Mouse (Mus musculus) CH12.LX (cell line): ENCODE measurements around the gene Mettl16. TPM values are rescaled to one million over a fixed set of nuclear protein-coding genes. Genes with fewer than 3 reads are reported as not detected.

Source experiments
- DNase-seq: peaks from one replicate; pipeline ENCODE4 v3.0.0-alpha.2; 2013; ENCODE audit errors: extremely low read depth
- H3K27ac ChIP-seq: 2 replicates; pipeline ENCODE4 v1.5.1; 2012; ENCODE audit warnings: low read depth, mild to moderate bottlenecking, control low read depth, moderate library complexity; ENCODE audit not compliant: insufficient read depth
- H3K27me3 ChIP-seq: replicated peaks from 2 replicates; pipeline ENCODE3; 2012; ENCODE audit warnings: inconsistent platforms
- H3K36me3 ChIP-seq, 2 experiments: replicated peaks in 1 of 2; 2 replicates each; pipeline versions ENCODE3 to v1.6.1; 2012; ENCODE audit warnings: inconsistent platforms in 1 of 2, low read length in 1 of 2, mild to moderate bottlenecking in 1 of 2, mixed read lengths in 1 of 2, moderate library complexity in 1 of 2; ENCODE audit not compliant: control insufficient read depth in 1 of 2, insufficient read depth in 1 of 2
- H3K4me1 ChIP-seq, 2 experiments: 2 replicates each; pipeline ENCODE4 v1.6.1; 2012; ENCODE audit warnings: inconsistent platforms in 1 of 2, moderate library complexity in 1 of 2; ENCODE audit not compliant: insufficient read depth in 2 of 2, control insufficient read depth in 1 of 2
- H3K4me2 ChIP-seq: 2 replicates; pipeline ENCODE4 v1.6.1; 2012; ENCODE audit warnings: low read depth, mild to moderate bottlenecking, control low read depth; ENCODE audit not compliant: poor library complexity, insufficient read depth, severe bottlenecking
- H3K4me3 ChIP-seq, 3 experiments: fragments of 150-350 bp in 1 of 3; sonication (generic) in 1 of 3; replicated peaks in 1 of 3; 2 replicates each; pipeline versions ENCODE3 to v1.5.1; 2011 to 2012; ENCODE audit warnings: low read depth in 2 of 3, low read length in 2 of 3, mild to moderate bottlenecking in 2 of 3, moderate library complexity in 2 of 3, control low read depth in 1 of 3, improper control_type of control experiment in 1 of 3, inconsistent platforms in 1 of 3, mixed read lengths in 1 of 3; ENCODE audit not compliant: poor library complexity in 1 of 3
- H3K79me2 ChIP-seq: replicated peaks from 2 replicates; pipeline ENCODE4 v1.6.1; 2012; ENCODE audit warnings: mild to moderate bottlenecking, moderate library complexity; ENCODE audit not compliant: control insufficient read depth, poor library complexity, insufficient read depth, severe bottlenecking; ENCODE audit errors: extremely low read depth
- H3K9ac ChIP-seq: 2 replicates; pipeline ENCODE4 v1.6.1; 2012; ENCODE audit warnings: low read depth, mild to moderate bottlenecking, control low read depth, moderate library complexity; ENCODE audit not compliant: insufficient read depth
- H3K9me3 ChIP-seq: replicated peaks from 2 replicates; pipeline ENCODE3; 2012; ENCODE audit warnings: low read length, inconsistent platforms, mixed read lengths
- BHLHE40 ChIP-seq: IDR thresholded peaks from 2 replicates; pipeline ENCODE4 v1.6.1; 2011; ENCODE audit warnings: mild to moderate bottlenecking, low read depth, low read length, improper control_type of control experiment
- CHD1 ChIP-seq: IDR thresholded peaks from 2 replicates; pipeline ENCODE4 v1.6.1; 2012; ENCODE audit warnings: low read depth, low read length, improper control_type of control experiment, inconsistent platforms
- CHD2 ChIP-seq: IDR thresholded peaks from 2 replicates; pipeline ENCODE4 v1.6.1; 2011; ENCODE audit warnings: low read length, improper control_type of control experiment
- CTCF ChIP-seq, 2 experiments: IDR thresholded peaks in 1 of 2; conservative IDR thresholded peaks in 1 of 2; 2 replicates each; pipeline ENCODE4 v1.5.1; 2011 to 2012; ENCODE audit warnings: low read depth in 2 of 2, low read length in 2 of 2, improper control_type of control experiment in 1 of 2, inconsistent platforms in 1 of 2, mild to moderate bottlenecking in 1 of 2, moderate library complexity in 1 of 2
- ELF1 ChIP-seq: IDR thresholded peaks from 2 replicates; pipeline ENCODE4 v1.6.1; 2014; ENCODE audit warnings: low read depth, mild to moderate bottlenecking, inconsistent platforms, low read length, improper control_type of control experiment
- EP300 ChIP-seq: IDR thresholded peaks from 2 replicates; pipeline ENCODE4 v1.6.1; 2011; ENCODE audit warnings: low read length, improper control_type of control experiment
- ETS1 ChIP-seq: conservative IDR thresholded peaks from 2 replicates; pipeline ENCODE4 v1.6.1; 2012; ENCODE audit warnings: low read depth, mild to moderate bottlenecking, inconsistent platforms, low read length, improper control_type of control experiment, moderate library complexity
- GABPA ChIP-seq: IDR thresholded peaks from 2 replicates; pipeline ENCODE4 v1.6.1; 2012; ENCODE audit warnings: low read depth, low read length, improper control_type of control experiment, inconsistent platforms; ENCODE audit not compliant: insufficient replicate concordance
- HCFC1 ChIP-seq: IDR thresholded peaks from 2 replicates; pipeline ENCODE4 v1.6.1; 2012; ENCODE audit warnings: low read depth, mild to moderate bottlenecking, inconsistent platforms, low read length, improper control_type of control experiment
- IRF4 ChIP-seq: IDR thresholded peaks from 2 replicates; pipeline ENCODE4 v1.6.1; 2014; ENCODE audit warnings: low read depth, mild to moderate bottlenecking, inconsistent platforms, low read length, improper control_type of control experiment
- JUN ChIP-seq: IDR thresholded peaks from 2 replicates; pipeline ENCODE4 v1.6.1; 2011; ENCODE audit warnings: low read depth, mild to moderate bottlenecking, low read length, improper control_type of control experiment, moderate library complexity; ENCODE audit not compliant: insufficient read depth
- KAT2A ChIP-seq: IDR thresholded peaks from 2 replicates; pipeline ENCODE4 v1.6.1; 2012; ENCODE audit warnings: low read length, improper control_type of control experiment, inconsistent platforms; ENCODE audit not compliant: insufficient replicate concordance
- MAFK ChIP-seq: IDR thresholded peaks from 2 replicates; pipeline ENCODE4 v1.6.1; 2011; ENCODE audit warnings: low read length, improper control_type of control experiment; ENCODE audit not compliant: insufficient replicate concordance
- MAX ChIP-seq: IDR thresholded peaks from 2 replicates; pipeline ENCODE4 v1.6.1; 2011; ENCODE audit warnings: low read length, improper control_type of control experiment
- MAZ ChIP-seq: IDR thresholded peaks from 2 replicates; pipeline ENCODE4 v1.6.1; 2012; ENCODE audit warnings: low read depth, mild to moderate bottlenecking, inconsistent platforms, low read length, improper control_type of control experiment, moderate library complexity
- MEF2A ChIP-seq: IDR thresholded peaks from 2 replicates; pipeline ENCODE4 v1.6.1; 2014; ENCODE audit warnings: low read depth, mild to moderate bottlenecking, inconsistent platforms, low read length, improper control_type of control experiment, borderline replicate concordance
- MYC ChIP-seq: IDR thresholded peaks from 2 replicates; pipeline ENCODE4 v1.6.1; 2011; ENCODE audit warnings: low read depth, mild to moderate bottlenecking, improper control_type of control experiment, low read length
- NELFE ChIP-seq: IDR thresholded peaks from 2 replicates; pipeline ENCODE4 v1.6.1; 2011; ENCODE audit warnings: low read depth, low read length, improper control_type of control experiment
- NRF1 ChIP-seq: IDR thresholded peaks from 2 replicates; pipeline ENCODE4 v1.6.1; 2014; ENCODE audit warnings: low read depth, mild to moderate bottlenecking, inconsistent platforms, low read length, improper control_type of control experiment, moderate library complexity
- PAX5 ChIP-seq: IDR thresholded peaks from 2 replicates; pipeline ENCODE4 v1.6.1; 2012; ENCODE audit warnings: low read length, inconsistent platforms, mixed read lengths
- POLR2A ChIP-seq: IDR thresholded peaks from 2 replicates; pipeline ENCODE4 v1.6.1; 2011; ENCODE audit warnings: low read depth, mild to moderate bottlenecking, improper control_type of control experiment, low read length
- POLR2AphosphoS2 ChIP-seq: IDR thresholded peaks from 2 replicates; pipeline ENCODE4 v1.6.1; 2011; ENCODE audit warnings: low read depth, low read length, improper control_type of control experiment
- RAD21 ChIP-seq: IDR thresholded peaks from 2 replicates; pipeline ENCODE4 v1.6.1; 2011; ENCODE audit warnings: low read depth, mild to moderate bottlenecking, low read length, improper control_type of control experiment, moderate library complexity
- RCOR1 ChIP-seq: conservative IDR thresholded peaks from 2 replicates; pipeline ENCODE4 v1.6.1; 2012; ENCODE audit warnings: low read depth, mild to moderate bottlenecking, inconsistent platforms, low read length, improper control_type of control experiment
- SIN3A ChIP-seq: IDR thresholded peaks from 2 replicates; pipeline ENCODE4 v1.6.1; 2012; ENCODE audit warnings: low read length, improper control_type of control experiment, inconsistent platforms
- SMC3 ChIP-seq: IDR thresholded peaks from 2 replicates; pipeline ENCODE4 v1.6.1; 2011; ENCODE audit warnings: low read depth, low read length, improper control_type of control experiment
- TBP ChIP-seq: conservative IDR thresholded peaks from 2 replicates; pipeline ENCODE4 v1.6.1; 2011; ENCODE audit warnings: low read depth, low read length, improper control_type of control experiment
- TCF12 ChIP-seq: IDR thresholded peaks from 2 replicates; pipeline ENCODE4 v1.6.1; 2014; ENCODE audit warnings: low read depth, mild to moderate bottlenecking, inconsistent platforms, low read length, improper control_type of control experiment
- UBTF ChIP-seq: IDR thresholded peaks from 2 replicates; pipeline ENCODE4 v1.6.1; 2012; ENCODE audit warnings: low read depth, mild to moderate bottlenecking, inconsistent platforms, low read length, improper control_type of control experiment, moderate library complexity
- USF1 ChIP-seq: IDR thresholded peaks from 2 replicates; pipeline ENCODE4 v1.6.1; 2014; ENCODE audit warnings: low read depth, mild to moderate bottlenecking, inconsistent platforms, low read length, improper control_type of control experiment
- USF2 ChIP-seq: conservative IDR thresholded peaks from 2 replicates; pipeline ENCODE4 v1.6.1; 2011; ENCODE audit warnings: low read depth, low read length, improper control_type of control experiment
- ZC3H11A ChIP-seq: IDR thresholded peaks from 2 replicates; pipeline ENCODE4 v1.6.1; 2012; ENCODE audit warnings: low read depth, mild to moderate bottlenecking, inconsistent platforms, low read length, improper control_type of control experiment
- ZKSCAN1 ChIP-seq: IDR thresholded peaks from 2 replicates; pipeline ENCODE4 v1.6.1; 2012; ENCODE audit warnings: low read depth, inconsistent platforms, low read length, improper control_type of control experiment, borderline replicate concordance
- ZMIZ1 ChIP-seq: IDR thresholded peaks from 2 replicates; pipeline ENCODE4 v1.6.1; 2012; ENCODE audit warnings: low read depth, mild to moderate bottlenecking, inconsistent platforms, low read length, improper control_type of control experiment
- ZNF384 ChIP-seq: IDR thresholded peaks from 2 replicates; pipeline ENCODE4 v1.6.1; 2012; ENCODE audit warnings: low read depth, low read length, improper control_type of control experiment, inconsistent platforms
- dilution Hi-C: fragments of 300-500 bp; cut with MboI; formaldehyde crosslinking; loops from 2 replicates; pipeline ENCODE4 v1.14.3; 2020; ENCODE audit warnings: low sequenced_read_pairs; ENCODE audit not compliant: extremely low pct_unique_long_range_greater_than_20kb, extremely low pct_ligation_motif_present
- in situ Hi-C: fragments of 300-500 bp; cut with MboI; formaldehyde crosslinking; loops from 3 replicates; pipeline ENCODE4 v1.14.3; 2019; ENCODE audit warnings: low sequenced_read_pairs, low pct_ligation_motif_present, low pct_unique_long_range_greater_than_20kb, mixed read lengths
- polyA plus RNA-seq: library from polyadenylated mRNA; unstranded; fragments of >175 nt; gene quantifications from 2 replicates; pipeline ENCODE4 v1.2.1, GENCODE M21; 2012; ENCODE audit warnings: low read depth; ENCODE audit not compliant: insufficient read length
- total RNA-seq, 2 experiments: library from RNA; depleted of rRNA; stranded (reverse); fragments of 300-350 nt in 1 of 2; fragments of >200 nt in 1 of 2; gene quantifications; 2 replicates each; pipeline ENCODE4 v1.2.3; 2012 to 2014

Mettl16 gene
- total and polyA plus RNA-seq, 3 experiments, result 79.3 to 119 (median 80.0) TPM

DNA sequence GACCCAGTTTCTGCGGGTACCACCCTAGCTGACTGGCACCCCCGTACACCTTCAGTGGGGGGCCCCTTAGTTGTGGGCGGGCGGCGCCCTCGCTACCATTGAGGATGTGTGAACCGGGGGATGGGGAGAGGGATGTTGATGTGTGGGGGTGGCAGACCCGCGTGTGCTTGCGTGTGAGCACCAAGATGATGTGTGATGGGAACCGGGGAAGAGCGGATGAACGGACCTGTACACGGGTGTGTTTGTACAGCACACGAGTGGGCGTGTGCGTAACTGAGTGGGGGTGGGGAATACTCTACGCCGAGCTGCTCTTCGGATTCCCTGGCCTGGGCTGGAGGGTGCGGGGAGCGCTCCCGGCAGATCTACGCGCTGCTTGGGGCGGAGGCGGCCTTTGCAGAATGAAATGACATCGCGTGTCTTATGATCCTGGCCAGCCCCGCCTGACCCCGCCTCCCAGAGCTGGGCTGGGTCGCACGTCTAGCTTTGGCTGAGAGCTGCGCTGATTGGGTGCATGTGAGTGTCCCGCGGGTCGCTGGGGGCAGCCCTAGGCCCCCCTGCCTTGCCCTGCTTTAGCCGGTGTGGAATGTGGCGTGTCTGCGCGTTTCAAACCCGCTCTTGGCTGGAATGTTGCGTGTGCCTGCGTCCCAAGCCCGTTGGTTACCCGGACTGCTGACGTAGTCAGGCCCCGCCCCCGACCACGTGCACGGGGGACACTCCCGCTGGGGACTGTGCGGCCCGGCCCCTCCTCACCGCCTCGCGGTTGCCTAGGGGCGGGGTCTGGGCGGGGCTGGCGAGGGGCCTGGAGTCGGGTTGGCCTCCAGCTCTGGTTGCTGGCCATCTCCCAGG lies 61.2 kb downstream of the Mettl16 start (continued):
- TF ChIP-seq CHD2, result peak; percentile 84

DNA sequence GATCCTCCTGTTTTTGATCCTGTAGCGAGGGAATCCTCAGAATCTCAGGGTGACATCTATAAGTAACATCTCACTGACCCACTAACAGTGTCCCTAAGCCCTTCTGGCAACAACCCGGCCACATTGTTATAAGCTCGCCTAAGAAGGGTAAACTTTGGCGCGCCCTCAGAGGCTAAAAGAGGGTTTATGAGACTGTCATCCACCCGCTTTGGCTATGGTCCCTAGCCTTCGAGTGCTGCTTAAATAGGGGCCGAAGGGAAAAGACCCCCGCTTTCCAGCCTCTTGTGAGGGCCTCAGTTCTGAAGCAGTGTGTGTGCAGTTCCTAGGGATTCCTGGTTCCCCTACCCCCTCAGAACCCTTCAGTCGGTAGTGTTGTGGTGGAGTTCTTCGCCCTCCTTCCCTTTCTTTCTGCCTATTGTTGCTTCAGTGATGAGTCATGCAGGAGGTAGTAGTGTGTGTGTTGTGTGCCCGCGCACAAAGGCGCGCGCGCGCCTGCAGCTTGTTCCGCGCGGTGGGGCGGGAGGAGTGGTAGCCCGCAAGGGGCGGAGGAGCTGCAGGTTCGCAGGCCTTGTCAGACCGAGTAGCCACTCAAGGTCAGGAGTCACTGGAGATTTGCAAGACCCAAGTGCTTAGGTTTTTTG lies 62.0 kb downstream of the Mettl16 start:
- peak; percentile 79 for DNase-seq
- peak overlapping the region; percentile 54 for H3K9ac ChIP-seq
- H3K27ac ChIP-seq, result peak overlapping the region; percentile 61
- H3K36me3 ChIP-seq, result peaks cover 5 to 27% of the 10 kb centered on the region in 2 experiments
- peak overlapping the region; percentile 46 to 68 (median 55) for H3K4me3 ChIP-seq
- H3K4me1 ChIP-seq, result peaks cover 11 to 69% of the 10 kb centered on the region in 2 experiments
- H3K27me3 ChIP-seq, result no peaks in the 10 kb centered on the region
- in situ Hi-C loops (loop anchor here (25.0 kb wide), 1 partner anchor 445 kb away; no protein-coding TSS in a partner anchor), dilution Hi-C loops (no loop called here)
- peaks cover 7% of the 10 kb centered on the region for H3K79me2 ChIP-seq
- H3K4me2 ChIP-seq, result peak overlapping the region; percentile 87
- H3K9me3 ChIP-seq, result no peaks in the 10 kb centered on the region
- TF ChIP-seq IRF4 (no peak), MAZ (peak; percentile 45; the same call in 1 of the 2 replicates), SMC3 (no peak), USF2 (no peak), CHD1 (no peak; the same call in 1 of the 2 replicates), TBP (no peak), ZC3H11A (no peak), CTCF (conservative IDR thresholded peaks at IDR 0.05 in 1 of 2, IDR thresholded peaks at IDR 0.05 in 1 of 2; ENCODE audit: low read depth in 2 of 2, low read length in 2 of 2) (no peak), RCOR1 (no peak), CHD2 (no peak), ZNF384 (no peak), EP300 (peak; percentile 11; the same call in 1 of the 2 replicates), ZMIZ1 (no peak), ETS1 (0 out of 2 replicates have a peak, but pooled peaks have one; percentile 35), HCFC1 (no peak), UBTF (no peak), JUN (0 out of 2 replicates have a peak, but pooled peaks have one; percentile 32), BHLHE40 (peak; percentile 19; the same call in 1 of the 2 replicates), KAT2A (no peak), MYC (no peak), TCF12 (no peak), MAFK (no peak), PAX5 (no peak), RAD21 (no peak), POLR2A (peak; percentile 44; the same call in 1 of the 2 replicates), NRF1 (peak; percentile 72), MAX (peak; percentile 29; the same call in 1 of the 2 replicates), POLR2AphosphoS2 (no peak), GABPA (no peak), ELF1 (no peak; the same call in 1 of the 2 replicates), MEF2A (peak; percentile 30; the same call in 1 of the 2 replicates), SIN3A (peak; percentile 38; the same call in 1 of the 2 replicates), ZKSCAN1 (no peak), NELFE (no peak), USF1 (no peak)
